Comparison of ENCODE assay signal across 8 mouse cellular contexts in genomic region chr1:170254893-170255559, GRCm38 (mm10). TPM values are rescaled to one million over a fixed set of nuclear protein-coding genes. Genes with fewer than 3 reads are reported as not detected.
A peak's percentile ranks its signal among the peaks of the same experiment; 100 is the strongest.
DNase-seq lines count a peak whose midpoint lies in the region; ATAC-seq and TF ChIP-seq lines count a peak whose summit lies in the region.

No protein-coding gene starts in this region.

- WGBS in liver, adult 2 months = 29% methylated on average over 30 of the region's 30 CpGs
- WGBS in embryonic facial prominence, embryonic 11.5 days = 29% methylated on average over 27 of the region's 30 CpGs
- WGBS in hindbrain, embryonic 13.5 days = 24% methylated on average over 30 of the region's 30 CpGs
- WGBS in midbrain, embryonic 12.5 days = 31% methylated on average over 26 of the region's 30 CpGs

- H3K27me3 ChIP-seq in liver, adult 2 months (ENCODE audit: control insufficient read depth, insufficient read depth, low read length) = no peaks in the 10 kb centered on the region
- H3K27me3 ChIP-seq in embryonic facial prominence, embryonic 11.5 days (ENCODE audit: control insufficient read depth, insufficient read depth, low read length) = no peaks in the 10 kb centered on the region
- peaks cover 9% of the 10 kb centered on the region; the same call in 1 of the 2 replicates for H3K27me3 ChIP-seq in hindbrain, embryonic 13.5 days
- H3K27me3 ChIP-seq in midbrain, embryonic 12.5 days = 0 out of 2 replicates have a peak, but pooled peaks cover 7% of the 10 kb centered on the region

- H3K9me3 ChIP-seq in embryonic facial prominence, embryonic 11.5 days (replicated peaks; ENCODE audit: control insufficient read depth, low read length) = no peaks in the 10 kb centered on the region
- H3K9me3 ChIP-seq in hindbrain, embryonic 13.5 days = no peaks in the 10 kb centered on the region
- H3K9me3 ChIP-seq in midbrain, embryonic 12.5 days = no peaks in the 10 kb centered on the region

- H3K27ac ChIP-seq in liver, adult 2 months (replicated peaks; ENCODE audit: insufficient read depth, low read depth, low read length) = peak overlapping the region; percentile 51
- no peak overlapping the region for H3K27ac ChIP-seq in embryonic facial prominence, embryonic 11.5 days (replicated peaks; ENCODE audit: low read depth, low read length)
- H3K27ac ChIP-seq in hindbrain, embryonic 13.5 days = peak overlapping the region; percentile 73
- no peak overlapping the region for H3K27ac ChIP-seq in midbrain, embryonic 12.5 days (replicated peaks)

- H3K4me1 ChIP-seq in liver, adult 2 months (ENCODE audit: control insufficient read depth, insufficient read depth, low read length) = no peaks in the 10 kb centered on the region
- no peaks in the 10 kb centered on the region for H3K4me1 ChIP-seq in embryonic facial prominence, embryonic 11.5 days (ENCODE audit: control insufficient read depth, insufficient read depth, low read length)
- peaks cover 6% of the 10 kb centered on the region for H3K4me1 ChIP-seq in hindbrain, embryonic 13.5 days (replicated peaks)
- 0 out of 2 replicates have a peak, but pooled peaks cover 6% of the 10 kb centered on the region for H3K4me1 ChIP-seq in midbrain, embryonic 12.5 days

- no peak for TF ChIP-seq POLR2A in liver, adult 2 months (IDR thresholded peaks at IDR 0.05; ENCODE audit: extremely low read depth, insufficient read depth, low read length)

- H3K4me2 ChIP-seq in embryonic facial prominence, embryonic 11.5 days (ENCODE audit: low read depth, low read length) = peak overlapping the region; percentile 64
- H3K4me2 ChIP-seq in hindbrain, embryonic 13.5 days = peak overlapping the region; percentile 88
- H3K4me2 ChIP-seq in midbrain, embryonic 12.5 days (replicated peaks) = peak overlapping the region; percentile 77

- H3K9ac ChIP-seq in liver, adult 2 months (ENCODE audit: low read depth, low read length) = peak overlapping the region; percentile 94
- peak overlapping the region; percentile 89 for H3K9ac ChIP-seq in embryonic facial prominence, embryonic 11.5 days (replicated peaks; ENCODE audit: low read length)
- H3K9ac ChIP-seq in hindbrain, embryonic 13.5 days = peak overlapping the region; percentile 91
- peak overlapping the region; percentile 86 for H3K9ac ChIP-seq in midbrain, embryonic 12.5 days (replicated peaks)

- peak; percentile 76 for ATAC-seq in embryonic facial prominence, embryonic 11.5 days (replicated peaks; ENCODE audit: insufficient number of reproducible peaks, low FRiP score, low TSS enrichment, low read depth)
- ATAC-seq in hindbrain, embryonic 13.5 days (ENCODE audit: low FRiP score) = peak; percentile 94
- ATAC-seq in midbrain, embryonic 12.5 days (ENCODE audit: low FRiP score, low read depth) = peak; percentile 86; the same call in 1 of the 2 replicates

- no peaks in the 10 kb centered on the region for H3K36me3 ChIP-seq in liver, adult 2 months (ENCODE audit: control insufficient read depth, insufficient read depth, low read length)
- H3K36me3 ChIP-seq in embryonic facial prominence, embryonic 11.5 days (replicated peaks; ENCODE audit: control insufficient read depth, insufficient read depth, low read depth, low read length) = no peaks in the 10 kb centered on the region
- H3K36me3 ChIP-seq in hindbrain, embryonic 13.5 days = no peaks in the 10 kb centered on the region
- H3K36me3 ChIP-seq in midbrain, embryonic 12.5 days = no peaks in the 10 kb centered on the region

- no peaks in the 10 kb centered on the region for H3K79me2 ChIP-seq in liver, adult 2 months (ENCODE audit: control insufficient read depth, insufficient read depth, low read length)

- H3K4me3 ChIP-seq in liver, adult 2 months (ENCODE audit: insufficient read depth, low read depth, low read length) = peak overlapping the region; percentile 93
- H3K4me3 ChIP-seq in embryonic facial prominence, embryonic 11.5 days (ENCODE audit: low read depth, low read length) = peak overlapping the region; percentile 73
- H3K4me3 ChIP-seq in hindbrain, embryonic 13.5 days = peak overlapping the region; percentile 75
- peak overlapping the region; percentile 86 for H3K4me3 ChIP-seq in midbrain, embryonic 12.5 days

- TF ChIP-seq CTCF in liver, adult 2 months (IDR thresholded peaks at IDR 0.05; ENCODE audit: low read depth, low read length) = no peak

- DNase-seq in liver, adult 2 months (ENCODE audit: extremely low read depth, low read depth, low spot score) = peak; percentile 39
- DNase-seq in liver = no peak
- peak; percentile 6 for DNase-seq in embryonic facial prominence, embryonic 11.5 days (ENCODE audit: low spot score)
- DNase-seq in adrenal gland, postnatal 36 days = no peak
- no peak for DNase-seq in adrenal gland, adult (ENCODE audit: inconsistent age in 2 of 2, low spot score in 1 of 2)
- no peak for DNase-seq in cerebellum, postnatal 4 days (ENCODE audit: low spot score in 2 of 2)

RNA-seq across cellular contexts. Expression of gene Sh2d1b1, which starts 22.1 kb away (rescaled TPM):
- not detected in 2 replicates for total RNA-seq in liver, adult 2 months (2014; rRNA removed)
- 0.06 TPM in 1 of 2 replicates, not detected in the other for polyA plus RNA-seq in liver, adult 2 months (2012; rRNA removed)
- not detected in 2 replicates for polyA plus RNA-seq in embryonic facial prominence, embryonic 11.5 days (2014; fragmentation: Nextera tagmentation; extraction: Ambion mirVana)
- polyA plus RNA-seq in hindbrain, embryonic 13.5 days (2015; fragmentation: Nextera tagmentation; extraction: Ambion mirVana) = not detected in 2 replicates
- 0.09 TPM in 1 of 2 replicates, not detected in the other for polyA plus RNA-seq in midbrain, embryonic 12.5 days (2016; fragmentation: Nextera tagmentation; extraction: Ambion mirVana)
- under 1 TPM; 0.33 to 0.40 TPM for total RNA-seq in adrenal gland, postnatal 36 days (2021)

RNA-seq across cellular contexts. Expression of gene Sh2d1b2, which starts 22.5 kb away (rescaled TPM):
- not detected in 2 replicates for total RNA-seq in liver, adult 2 months (2014; rRNA removed)
- polyA plus RNA-seq in liver, adult 2 months (2012; rRNA removed) = not detected in 2 replicates
- 0.11 TPM in 1 of 2 replicates, not detected in the other for polyA plus RNA-seq in embryonic facial prominence, embryonic 11.5 days (2014; fragmentation: Nextera tagmentation; extraction: Ambion mirVana)
- not detected in 2 replicates for polyA plus RNA-seq in hindbrain, embryonic 13.5 days (2015; fragmentation: Nextera tagmentation; extraction: Ambion mirVana)
- polyA plus RNA-seq in midbrain, embryonic 12.5 days (2016; fragmentation: Nextera tagmentation; extraction: Ambion mirVana) = not detected in 2 replicates
- not detected for total RNA-seq in adrenal gland, postnatal 36 days (2021)

RNA-seq across cellular contexts. Expression of gene Uhmk1, which starts 39.8 kb away (rescaled TPM):
- 25.4 and 26.7 TPM in 2 replicates for total RNA-seq in liver, adult 2 months (2014; rRNA removed)
- polyA plus RNA-seq in liver, adult 2 months (2012; rRNA removed) = 7.5 and 8.7 TPM in 2 replicates
- 11.8 and 14.0 TPM in 2 replicates for polyA plus RNA-seq in embryonic facial prominence, embryonic 11.5 days (2014; fragmentation: Nextera tagmentation; extraction: Ambion mirVana)
- polyA plus RNA-seq in hindbrain, embryonic 13.5 days (2015; fragmentation: Nextera tagmentation; extraction: Ambion mirVana) = 8.4 and 8.7 TPM in 2 replicates
- polyA plus RNA-seq in midbrain, embryonic 12.5 days (2016; fragmentation: Nextera tagmentation; extraction: Ambion mirVana) = 13.7 and 17.4 TPM in 2 replicates
- total RNA-seq in adrenal gland, postnatal 36 days (2021) = 10 to 100 TPM; 72.7 to 75.4 TPM

RNA-seq across cellular contexts. Expression of gene Gm7694, which starts 51.1 kb away (rescaled TPM):
- 1.0 and 1.2 TPM in 2 replicates for total RNA-seq in liver, adult 2 months (2014; rRNA removed)
- 2.6 and 2.9 TPM in 2 replicates for polyA plus RNA-seq in liver, adult 2 months (2012; rRNA removed)
- polyA plus RNA-seq in embryonic facial prominence, embryonic 11.5 days (2014; fragmentation: Nextera tagmentation; extraction: Ambion mirVana) = 1.4 and 1.7 TPM in 2 replicates
- 1.7 and 2.2 TPM in 2 replicates for polyA plus RNA-seq in hindbrain, embryonic 13.5 days (2015; fragmentation: Nextera tagmentation; extraction: Ambion mirVana)
- polyA plus RNA-seq in midbrain, embryonic 12.5 days (2016; fragmentation: Nextera tagmentation; extraction: Ambion mirVana) = 2.6 and 3.3 TPM in 2 replicates
- total RNA-seq in adrenal gland, postnatal 36 days (2021) = 1 to 10 TPM; 9.1 to 9.5 TPM

RNA-seq across cellular contexts. Expression of gene Spata46, which starts 53.6 kb away (rescaled TPM):
- total RNA-seq in liver, adult 2 months (2014; rRNA removed) = not detected in 2 replicates
- polyA plus RNA-seq in liver, adult 2 months (2012; rRNA removed) = not detected in 2 replicates
- 0.28 and 0.39 TPM in 2 replicates for polyA plus RNA-seq in embryonic facial prominence, embryonic 11.5 days (2014; fragmentation: Nextera tagmentation; extraction: Ambion mirVana)
- 1.1 and 1.2 TPM in 2 replicates for polyA plus RNA-seq in hindbrain, embryonic 13.5 days (2015; fragmentation: Nextera tagmentation; extraction: Ambion mirVana)
- polyA plus RNA-seq in midbrain, embryonic 12.5 days (2016; fragmentation: Nextera tagmentation; extraction: Ambion mirVana) = 0.84 and 1.8 TPM in 2 replicates
- total RNA-seq in adrenal gland, postnatal 36 days (2021) = not detected

Comparison
In these comparisons a context has a peak if more than half of its experiments do, and no peak if none do; other contexts are left out.
1. DNase-seq: peak in liver, adult 2 months (single experiment) and embryonic facial prominence, embryonic 11.5 days (single experiment); none in liver (single experiment), adrenal gland, postnatal 36 days (0 of 2), adrenal gland, adult (0 of 2) and cerebellum, postnatal 4 days (0 of 2).
2. H3K27ac ChIP-seq: peak in liver, adult 2 months (single experiment) and hindbrain, embryonic 13.5 days (single experiment); none in embryonic facial prominence, embryonic 11.5 days (single experiment) and midbrain, embryonic 12.5 days (single experiment).
3. Peak in every context shown above with its lines, with median percentiles within 50 percentile points of each other: H3K4me3 ChIP-seq, H3K9ac ChIP-seq, ATAC-seq and H3K4me2 ChIP-seq.